Mouse (Mus musculus) urinary bladder, postnatal 14 days (tissue): ENCODE data around the gene Creld2.
A peak's percentile ranks its signal among the peaks of the same experiment; 100 is the strongest.
"Not testable (repeated sequence)": the region's sequence is repeated elsewhere in the genome, so short reads cannot be mapped to it uniquely, and the experiment has no call there.

Experiments used
- DNase-seq: peaks from one replicate; pipeline ENCODE4 v3.0.0; 2021; ENCODE audit warnings: low spot score

Creld2 gene

DNA sequence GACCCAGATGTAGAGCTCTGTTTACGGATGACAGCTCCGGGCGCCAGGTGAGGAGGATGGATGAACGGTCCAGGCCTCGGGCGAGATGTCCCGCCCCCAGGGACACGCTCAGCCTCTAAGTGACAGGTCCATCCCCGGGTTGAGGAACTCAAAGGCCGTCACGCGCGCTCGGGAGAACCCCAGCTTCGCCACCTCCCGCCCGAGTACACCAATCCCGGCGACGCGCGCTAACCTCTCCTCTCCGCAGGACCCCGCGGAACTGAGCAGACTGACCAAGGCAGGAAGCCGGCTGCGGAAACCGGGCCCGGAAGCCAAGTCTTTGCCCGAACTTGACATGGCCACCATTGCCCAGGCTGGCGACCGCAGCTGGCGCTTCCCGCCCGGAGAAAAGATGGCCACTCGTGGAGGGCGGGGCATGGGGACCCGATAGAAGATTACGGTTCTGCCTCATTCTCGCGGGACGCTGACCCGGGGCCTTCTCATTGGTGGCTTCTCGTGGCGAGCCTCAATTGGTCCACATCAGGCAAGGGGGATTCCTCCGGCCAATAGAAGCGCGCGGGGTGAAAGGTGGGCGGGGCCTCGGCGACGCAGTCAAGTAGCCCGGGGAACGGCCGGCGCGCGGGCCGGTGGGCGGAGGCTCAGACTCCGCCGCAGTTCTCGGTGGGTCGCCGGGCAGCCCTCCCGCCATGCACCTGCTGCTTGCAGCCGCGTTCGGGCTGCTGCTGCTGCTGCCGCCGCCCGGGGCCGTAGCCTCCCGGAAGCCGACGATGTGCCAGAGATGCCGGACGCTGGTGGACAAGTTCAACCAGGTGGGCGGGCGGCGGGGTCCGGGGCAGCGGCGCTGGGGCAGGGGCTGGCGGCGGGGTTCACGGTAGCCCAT is at the start of gene Creld2, which contains the start of gene Alg12:
Creld2 (plus strand) TSS at position 621 of the 880 bp plus-strand sequence.
Alg12 (minus strand) TSS at position 293 of the 880 bp plus-strand sequence.
- peak; percentile 99 for DNase-seq

DNA sequence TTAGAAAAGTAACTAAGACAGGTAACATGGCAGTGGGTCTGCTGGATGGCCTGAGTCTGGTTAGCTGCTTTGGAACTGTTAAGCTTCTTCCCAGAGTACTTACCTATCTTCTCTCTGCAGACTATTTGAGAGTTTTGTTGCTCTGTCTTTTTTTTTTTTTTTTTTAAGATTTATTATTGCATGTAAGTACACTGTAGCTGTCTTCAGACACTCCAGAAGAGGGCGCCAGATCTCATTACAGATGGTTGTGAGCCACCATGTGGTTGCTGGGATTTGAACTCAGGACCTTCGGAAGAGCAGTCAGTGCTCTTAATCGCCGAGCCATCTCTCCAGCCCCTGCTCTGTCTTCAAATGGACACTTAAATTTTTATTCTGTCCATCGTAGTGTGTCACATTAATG is 44.8 kb upstream of the Creld2 start:
- DNase-seq = not testable (repeated sequence)

DNA sequence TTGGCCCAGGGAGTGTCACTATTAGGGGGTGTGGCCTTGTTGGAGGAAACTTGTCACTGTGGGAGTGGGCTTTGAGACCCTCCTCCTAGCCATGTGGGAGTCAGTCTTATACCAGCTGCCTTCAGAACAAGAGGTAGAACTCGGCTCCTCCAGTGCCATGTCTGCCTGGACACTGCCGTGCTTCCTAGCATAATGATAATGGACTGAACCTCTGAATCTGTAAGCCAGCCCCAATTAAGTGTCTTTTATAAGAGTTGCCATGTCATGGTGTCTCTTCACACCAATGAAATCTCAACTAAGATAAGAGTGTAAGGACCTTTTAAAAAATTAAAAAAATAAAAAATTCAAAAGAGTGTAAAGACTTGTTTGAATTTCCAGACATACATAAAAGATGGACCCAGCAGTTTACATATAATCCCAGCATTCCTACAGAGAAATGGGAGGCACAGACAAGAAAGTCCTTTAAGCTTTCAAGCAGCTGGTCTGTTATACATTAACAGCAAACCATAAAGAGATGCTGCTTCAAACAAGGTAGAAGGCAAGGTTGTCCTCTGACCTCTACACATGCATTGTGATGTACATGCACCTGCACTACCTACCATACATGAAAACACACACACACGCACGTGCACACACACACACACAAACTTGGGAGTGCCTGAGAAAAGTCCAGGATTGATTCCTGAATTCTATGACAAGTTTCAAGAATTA is 27.2 kb upstream of the Creld2 start:
- DNase-seq = no peak

DNA sequence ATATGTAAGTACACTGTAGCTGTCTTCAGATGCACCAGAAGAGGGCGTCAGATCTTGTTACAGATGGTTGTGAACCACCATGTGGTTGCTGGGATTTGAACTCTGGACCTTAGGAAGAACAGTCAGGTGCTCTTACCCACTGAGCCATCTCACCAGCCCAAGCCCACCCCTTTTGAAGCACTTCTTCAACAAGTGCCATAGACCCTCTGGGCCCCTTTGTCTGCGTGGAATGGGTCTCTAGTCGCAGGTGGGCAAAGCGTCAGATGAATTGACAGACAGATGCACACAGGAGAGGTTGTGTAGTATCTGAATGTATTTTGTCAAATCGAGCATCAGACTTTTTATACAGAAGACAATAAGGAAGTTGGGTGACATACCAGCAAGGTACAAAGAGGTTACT is 24.7 kb upstream of the Creld2 start:
- not testable (repeated sequence) for DNase-seq

DNA sequence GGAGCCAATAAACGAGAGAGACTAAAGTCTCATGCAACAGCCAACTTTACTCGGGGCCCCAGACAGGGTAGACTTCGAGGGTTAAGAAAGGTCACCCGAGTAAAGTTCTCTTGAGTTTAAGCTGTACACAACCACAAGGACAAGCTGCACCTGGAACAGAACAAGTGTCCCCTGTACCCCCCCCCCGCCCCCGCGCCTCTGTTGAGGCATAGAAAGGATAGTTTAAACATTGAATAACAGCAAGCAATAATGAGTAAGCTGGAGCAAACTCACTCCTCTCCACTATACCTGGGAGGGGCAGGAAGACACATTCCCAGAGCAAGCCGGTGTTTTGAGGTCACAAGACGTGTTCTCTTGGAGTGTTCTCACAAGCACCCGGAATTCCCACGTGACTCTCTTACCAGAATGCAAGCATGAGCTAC is 19.5 kb upstream of the Creld2 start:
- no peak for DNase-seq

DNA sequence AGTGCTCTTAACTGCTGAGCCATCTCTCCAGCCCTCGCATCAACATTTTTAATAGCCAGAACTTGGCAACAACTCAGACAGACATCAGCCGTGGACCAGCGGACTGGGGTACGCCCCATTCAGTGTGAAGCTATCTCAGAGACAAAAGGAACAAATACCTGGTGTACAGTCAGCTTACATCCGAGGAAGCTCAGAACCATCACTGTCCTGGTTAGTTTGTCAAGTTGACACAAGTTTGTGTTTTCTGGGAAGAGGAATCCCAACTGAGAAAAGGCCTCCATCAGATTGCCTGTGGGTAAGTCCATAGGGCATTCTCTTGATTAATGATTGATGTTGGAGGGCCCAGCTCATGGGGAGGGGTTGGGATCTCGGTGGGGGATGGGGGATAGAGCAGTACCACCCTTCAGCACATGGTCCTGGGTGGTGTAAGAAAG is 18.5 kb upstream of the Creld2 start:
- DNase-seq = no peak

DNA sequence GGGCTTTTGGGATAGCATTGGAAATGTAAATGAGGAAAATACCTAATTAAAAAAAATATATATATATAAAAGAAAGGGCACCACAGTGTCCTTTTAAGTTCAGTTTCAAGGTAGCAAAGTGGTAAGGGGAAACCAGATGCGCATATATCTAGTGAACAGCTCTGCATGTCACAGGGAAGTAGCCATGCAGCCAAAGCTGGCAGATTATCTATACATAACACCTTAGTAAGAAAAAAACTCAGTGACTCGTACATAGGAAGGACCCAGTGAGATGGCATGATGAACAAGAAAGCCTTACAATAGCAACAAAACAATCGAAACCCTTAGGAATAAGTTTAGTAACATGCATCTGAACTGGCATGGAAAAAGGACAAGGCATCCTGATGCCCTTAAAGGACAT is 17.5 kb upstream of the Creld2 start:
- DNase-seq = no peak

DNA sequence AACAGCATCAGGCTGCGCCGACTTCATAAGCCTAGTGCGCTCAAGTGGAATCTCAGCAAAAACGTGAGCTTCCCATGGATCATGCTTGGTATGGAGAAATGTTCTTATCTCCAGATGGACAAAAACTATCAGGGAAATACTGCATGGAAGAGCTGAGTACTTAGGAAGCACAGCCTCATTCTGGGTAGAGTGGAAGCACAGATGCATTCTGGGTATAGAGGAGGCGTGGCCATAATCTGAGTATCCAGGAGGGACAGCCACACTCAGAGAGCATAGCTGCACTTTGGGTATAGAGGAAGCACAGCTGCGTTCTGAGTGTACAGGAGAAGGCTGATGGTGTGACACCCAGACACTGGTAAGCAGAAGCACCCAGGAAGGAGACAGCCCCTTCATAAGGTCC is 17.1 kb upstream of the Creld2 start:
- no peak for DNase-seq

DNA sequence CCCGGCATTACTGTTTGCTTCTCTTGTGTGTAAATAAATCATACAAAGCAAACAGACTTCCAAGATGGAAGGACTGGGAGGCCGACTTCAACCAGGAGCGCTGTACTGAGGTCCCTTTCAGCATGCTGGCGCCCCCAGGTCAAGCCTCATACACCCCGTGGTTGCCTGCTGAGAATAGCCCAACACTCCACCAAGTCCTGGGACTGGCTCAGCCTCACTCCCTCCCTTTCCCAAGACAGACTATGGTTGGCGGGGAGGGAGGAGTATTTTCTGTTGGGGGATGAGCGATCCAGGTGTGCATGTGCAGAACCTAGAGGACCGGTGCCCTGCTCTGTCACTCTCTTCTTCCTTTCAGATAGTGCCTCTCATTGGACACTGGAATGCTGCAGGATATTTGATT is 11.3 kb upstream of the Creld2 start:
- DNase-seq = no peak

DNA sequence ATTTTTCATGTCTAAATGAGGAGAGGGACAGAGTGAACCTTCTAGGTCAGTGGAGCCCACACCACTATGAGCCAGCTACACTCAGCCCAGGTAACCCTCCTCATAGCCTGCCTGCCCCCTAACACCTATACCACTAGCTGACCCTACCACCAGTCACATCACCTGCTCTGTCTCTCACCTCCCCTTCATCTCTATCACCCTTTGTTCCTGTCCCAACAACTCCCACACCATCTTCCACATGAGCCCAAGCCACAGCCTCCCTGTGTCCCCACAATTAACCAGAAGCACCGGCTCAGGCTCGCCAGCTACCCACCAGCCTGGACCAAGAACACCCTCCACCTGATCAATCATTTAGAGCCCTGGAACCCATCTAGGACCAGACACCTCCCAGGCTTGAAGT is 9.1 kb upstream of the Creld2 start:
- DNase-seq = no peak

DNA sequence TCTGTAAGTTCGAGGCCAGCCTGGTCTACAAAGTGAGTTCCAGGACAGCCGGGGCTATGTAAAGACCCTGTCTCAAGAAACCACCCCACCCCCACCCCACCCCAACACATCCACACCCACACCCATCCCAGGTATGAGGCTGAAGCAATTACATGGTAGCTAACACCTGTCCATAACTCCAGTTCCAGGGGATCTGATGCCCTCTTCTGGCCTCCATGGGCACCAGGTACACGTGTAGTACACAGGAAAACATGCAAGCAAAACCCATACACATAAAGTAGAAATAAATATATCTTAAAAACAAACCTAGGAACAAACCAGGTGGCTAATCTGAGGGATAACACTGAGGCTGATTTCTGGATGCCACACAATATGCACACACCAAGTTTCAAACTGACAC is 6.2 kb upstream of the Creld2 start:
- DNase-seq = no peak

DNA sequence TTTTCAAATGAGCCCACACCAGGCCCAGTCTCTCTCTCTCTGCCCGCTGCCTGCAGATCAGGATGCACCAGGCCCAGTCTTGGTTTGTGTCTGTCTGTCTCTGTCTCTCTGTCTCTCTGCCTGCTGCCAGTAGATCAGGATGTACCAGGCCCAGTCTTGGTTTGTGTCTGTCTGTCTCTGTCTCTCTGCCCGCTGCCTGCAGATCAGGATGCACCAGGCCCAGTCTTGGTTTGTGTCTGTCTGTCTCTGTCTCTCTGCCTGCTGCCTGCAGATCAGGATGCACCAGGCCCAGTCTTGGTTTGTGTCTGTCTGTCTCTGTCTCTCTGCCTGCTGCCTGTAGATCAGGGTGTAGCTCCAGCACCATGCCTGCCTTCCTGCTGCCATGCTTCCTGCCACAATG is 5.6 kb upstream of the Creld2 start:
- DNase-seq = not testable (repeated sequence)

DNA sequence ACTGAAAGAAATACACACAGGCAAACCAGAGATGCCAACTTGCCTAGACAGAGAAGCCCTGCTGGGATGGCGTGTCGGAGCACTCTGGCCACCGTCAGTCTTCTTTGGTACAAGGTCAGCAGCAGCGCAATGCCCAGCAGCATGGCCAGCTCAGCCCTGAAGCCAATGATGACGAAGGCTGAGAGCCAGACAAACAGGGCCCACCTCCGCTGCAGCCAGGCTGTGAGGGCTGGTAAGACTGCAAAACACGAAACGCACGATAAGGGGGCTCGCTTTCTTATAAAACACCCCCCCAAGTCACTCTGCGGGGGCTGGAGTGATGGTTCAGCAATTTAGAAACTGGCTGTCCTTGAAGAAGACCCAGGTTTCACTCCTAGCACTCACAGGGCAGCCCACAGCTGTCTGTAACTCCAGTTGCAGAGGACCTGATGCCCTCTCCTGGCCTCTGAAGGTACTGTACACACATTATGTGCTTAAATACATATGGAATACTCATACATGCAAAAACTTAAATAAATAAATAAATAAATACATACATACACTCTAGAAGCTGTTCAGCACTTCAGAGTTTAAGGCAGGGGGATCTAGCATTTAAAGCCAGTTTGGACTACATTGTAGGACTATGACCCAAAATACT is 4.9 kb upstream of the Creld2 start:
- no peak for DNase-seq

DNA sequence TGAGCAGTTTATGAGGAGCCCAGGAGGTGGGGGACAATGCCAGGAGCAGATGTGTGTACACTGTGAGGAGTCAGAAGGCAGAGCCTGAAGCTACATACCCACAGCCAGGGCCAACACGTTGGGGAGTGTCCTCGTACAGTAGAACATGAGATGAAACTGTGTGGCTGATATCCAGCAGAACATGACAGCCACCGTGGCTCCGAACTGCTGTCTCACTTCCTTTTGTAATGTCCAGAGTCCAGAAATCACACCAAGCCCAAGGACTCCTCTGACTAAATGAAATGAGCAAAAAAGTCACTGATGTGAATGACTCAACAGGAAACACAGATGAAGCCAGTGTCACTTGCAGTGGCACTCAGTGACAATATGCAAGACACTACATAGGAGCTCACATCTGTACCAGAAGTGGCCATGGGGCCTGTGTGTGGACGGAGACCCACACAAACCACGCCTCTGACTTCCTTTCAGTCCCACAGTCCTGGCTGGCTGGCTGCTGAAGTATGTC is 4.2 kb upstream of the Creld2 start:
- no peak for DNase-seq

DNA sequence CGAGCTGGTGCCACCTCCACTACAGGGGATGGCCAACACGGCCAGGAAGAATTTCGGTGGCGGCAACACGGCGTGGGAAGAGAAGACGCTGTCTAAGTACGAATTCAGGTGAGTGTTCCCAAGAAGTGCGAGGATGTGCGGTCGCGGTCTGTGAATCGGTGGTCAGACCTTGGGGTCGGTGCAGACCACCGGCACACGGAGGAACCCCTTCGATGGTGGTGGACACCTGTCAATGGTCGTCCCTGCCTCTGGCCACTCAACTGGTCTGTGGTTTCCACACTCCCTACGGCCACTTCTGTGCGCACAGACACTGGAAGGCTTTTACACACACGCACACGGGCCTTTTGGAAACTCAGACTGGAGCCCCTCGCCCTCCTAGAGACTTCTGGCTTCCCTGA is 459 bp downstream of the Creld2 start:
- DNase-seq = no peak

DNA sequence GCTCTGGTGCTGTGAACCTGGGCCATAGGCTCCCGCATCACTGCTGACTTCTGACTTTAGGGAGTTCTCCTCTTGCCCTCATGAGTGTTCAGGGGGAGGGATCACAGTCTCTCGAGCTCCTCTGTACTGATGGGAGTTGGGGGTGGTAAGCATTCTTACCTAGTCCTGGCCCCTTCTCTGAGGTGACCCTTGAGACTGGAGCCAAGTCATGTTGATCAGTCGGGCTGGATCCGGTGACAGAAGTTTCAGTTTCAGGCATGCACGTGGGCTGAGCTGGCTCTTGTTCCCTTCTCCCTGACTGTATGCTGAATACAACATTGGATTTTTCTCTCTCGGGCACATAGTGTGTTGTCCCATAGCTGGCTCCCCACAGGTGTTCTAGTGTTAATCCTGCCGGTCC is 2.0 kb downstream of the Creld2 start:
- no peak for DNase-seq

DNA sequence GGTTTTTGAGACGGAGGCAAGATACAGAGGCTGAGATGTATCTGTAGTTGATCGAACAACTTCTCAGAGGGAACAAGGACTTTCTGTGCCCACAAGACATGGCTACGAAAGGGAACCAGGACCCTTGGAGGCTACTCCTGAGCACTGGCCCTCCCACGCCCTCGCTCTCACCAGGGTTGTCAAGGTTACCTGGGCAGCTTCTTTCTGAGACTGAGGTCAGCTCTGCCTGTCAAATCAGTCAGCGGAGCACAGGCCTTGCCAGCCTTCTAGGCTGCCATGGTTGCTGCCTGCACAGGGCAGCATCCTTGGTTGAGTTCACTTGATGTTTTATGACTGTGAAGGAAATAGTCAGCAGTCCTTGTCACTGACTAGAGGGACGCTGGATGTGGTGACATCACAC is 3.1 kb downstream of the Creld2 start:
- no peak for DNase-seq

DNA sequence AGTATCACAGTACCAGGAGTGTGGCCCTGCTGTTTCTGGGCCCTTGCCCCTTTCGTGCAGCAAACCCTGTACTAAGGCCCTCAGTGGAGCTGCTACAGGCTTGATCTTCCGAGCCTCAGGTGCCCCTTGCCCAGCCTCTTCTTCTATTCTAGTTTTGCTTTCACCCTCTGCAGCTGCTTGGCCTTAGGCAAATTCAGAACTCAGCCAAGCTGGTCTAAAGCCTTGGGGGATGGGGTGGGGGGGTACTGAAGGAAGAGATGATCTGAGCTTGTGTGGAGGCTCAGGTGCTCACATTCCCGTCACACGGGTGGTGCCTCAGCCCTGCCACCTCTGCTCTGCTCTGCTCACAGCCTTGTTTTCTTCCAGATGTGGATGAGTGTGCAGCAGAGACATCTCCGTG is 3.9 kb downstream of the Creld2 start:
- no peak for DNase-seq

DNA sequence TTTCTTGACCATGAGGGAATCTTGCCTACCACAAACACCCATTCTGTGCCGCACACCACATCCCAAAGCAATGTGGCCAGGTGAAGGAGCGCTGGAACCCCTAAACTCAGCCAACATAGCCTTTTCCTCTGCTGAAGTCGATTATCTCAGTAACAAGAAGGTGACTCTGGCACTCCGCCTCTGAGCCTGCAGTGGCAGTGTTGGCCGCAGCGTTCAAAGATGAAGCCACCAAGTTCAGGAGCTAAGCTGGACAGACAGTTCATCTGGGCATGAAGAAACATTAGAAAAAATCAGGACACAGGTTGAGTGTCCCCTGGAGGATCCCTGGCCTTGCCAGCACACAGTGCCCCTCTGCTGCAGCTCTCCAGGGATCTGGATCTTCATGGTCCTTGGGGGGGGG is 8.0 kb downstream of the Creld2 start:
- no peak for DNase-seq

DNA sequence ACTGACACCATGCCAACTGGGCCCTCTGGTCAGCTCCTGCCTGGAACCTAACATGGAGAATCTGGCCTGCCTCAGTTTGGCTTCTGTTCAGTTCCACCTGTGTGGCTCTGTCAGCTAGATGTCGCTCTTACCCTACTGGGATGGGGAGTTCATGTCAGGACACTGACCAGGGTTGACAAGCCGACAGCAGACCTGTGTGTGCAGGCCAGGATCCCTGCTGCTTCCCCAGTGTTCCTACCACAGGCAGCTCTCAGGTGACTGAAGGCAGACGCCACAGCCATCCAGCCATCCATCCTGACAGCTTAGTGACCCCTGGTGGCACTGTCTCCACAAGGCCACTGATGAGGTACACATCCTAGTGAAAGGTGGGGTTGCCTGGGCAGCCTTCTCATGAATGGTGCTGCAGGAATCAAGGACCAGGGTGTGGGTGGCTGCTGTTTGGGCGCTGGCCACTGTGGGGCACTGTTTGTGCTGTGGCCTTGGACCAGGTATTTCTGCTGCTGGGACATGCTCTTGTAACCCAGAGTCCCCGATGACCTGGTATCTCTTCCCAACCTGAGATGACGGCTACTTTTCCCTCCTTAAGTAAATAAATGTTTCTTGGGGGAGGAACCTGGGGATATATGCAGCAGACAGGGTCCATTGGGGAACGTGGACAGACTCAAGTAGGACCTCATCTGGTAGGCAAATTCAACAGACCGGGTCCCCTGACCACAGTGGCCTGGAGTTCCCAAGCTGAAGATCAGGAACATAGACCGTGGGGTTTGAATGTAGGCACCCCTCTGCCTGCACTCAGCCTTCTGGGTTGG is 8.7 kb downstream of the Creld2 start:
- peak; percentile 75 for DNase-seq

DNA sequence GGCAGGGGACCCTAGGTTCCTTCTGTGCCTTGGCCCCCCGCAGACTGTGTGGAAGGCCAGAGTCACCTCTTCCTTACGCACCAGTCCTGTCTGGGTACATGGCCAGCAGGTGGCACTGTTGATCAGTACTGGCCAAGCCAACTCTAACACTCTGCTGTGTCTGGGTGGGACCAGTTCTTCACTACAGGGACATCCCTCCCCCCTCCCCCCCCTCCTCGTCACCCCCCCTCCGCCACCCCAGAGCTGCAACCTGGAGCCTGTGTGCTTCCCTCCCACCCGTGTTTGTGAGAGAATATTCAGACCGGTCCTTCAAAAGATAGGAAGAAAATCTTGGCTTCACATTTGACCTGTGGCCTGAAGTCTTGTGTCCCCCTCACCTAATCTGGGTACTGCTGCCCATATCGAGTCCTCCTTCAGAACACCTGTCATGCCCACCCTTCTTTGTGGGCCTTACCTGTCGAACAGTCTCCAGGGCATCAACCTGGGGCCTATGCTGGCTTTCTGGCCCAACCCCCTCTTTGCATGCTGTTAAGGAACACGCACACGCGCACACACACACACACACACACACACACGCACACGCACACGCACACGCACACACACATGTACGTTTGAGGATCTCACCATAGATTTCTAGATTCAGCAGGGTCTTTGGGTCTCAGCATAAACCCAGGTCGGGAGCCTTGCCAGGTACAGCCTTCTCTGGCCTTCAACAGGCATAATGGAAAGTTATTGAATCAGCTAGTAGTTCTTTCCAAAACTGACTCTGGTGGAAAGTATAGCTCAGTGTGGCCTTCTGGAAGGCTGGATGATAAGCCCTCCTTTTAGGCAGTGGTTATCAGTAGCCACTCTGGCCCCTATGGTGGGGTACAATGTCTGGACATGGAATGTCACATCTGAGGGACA is 9.6 kb downstream of the Creld2 start:
- peak; percentile 93 for DNase-seq
